Mouse (Mus musculus) cortical plate, adult 2 months (tissue): ENCODE data around the gene Zfp472.

Experiments
- CTCF ChIP-seq: fragments of 200-500 bp; IDR thresholded peaks from 2 replicates; pipeline ENCODE4 v1.5.1; 2011; ENCODE audit warnings: mild to moderate bottlenecking, control low read depth, low read length; ENCODE audit not compliant: insufficient read depth; ENCODE audit errors: extremely low read depth
- POLR2A ChIP-seq: fragments of 200-500 bp; IDR thresholded peaks from 2 replicates; pipeline ENCODE4 v1.6.1; 2011; ENCODE audit warnings: mild to moderate bottlenecking, low read length, control low read depth; ENCODE audit not compliant: insufficient read depth; ENCODE audit errors: extremely low read depth

DNA sequence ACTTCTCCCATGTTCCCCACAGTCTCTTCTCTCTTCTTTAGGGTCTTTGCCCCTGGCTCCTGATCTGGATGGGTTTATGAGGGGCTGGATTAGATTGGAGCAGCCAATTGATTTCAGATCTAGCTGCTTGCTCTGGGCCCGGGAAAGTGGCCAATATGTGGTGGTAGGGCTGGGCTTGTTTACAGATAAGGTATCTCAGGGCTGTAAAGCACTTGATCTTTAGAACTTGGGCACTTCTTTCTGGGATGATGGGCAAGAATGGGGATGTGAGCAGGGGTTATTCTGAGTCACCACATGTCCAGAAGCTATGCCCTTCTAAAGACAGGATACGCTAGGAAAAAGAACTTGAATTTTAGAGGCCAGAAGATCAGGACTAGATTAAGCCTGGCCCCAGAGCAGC, 46.5 kb upstream of the Zfp472 start:
- no peak for TF ChIP-seq POLR2A
- no peak for TF ChIP-seq CTCF
